Mouse (Mus musculus): ENCODE data around the gene Pdik1l. TPM values are rescaled to one million over a fixed set of nuclear protein-coding genes. Genes with fewer than 3 reads are reported as not detected.
A peak's percentile ranks its signal among the peaks of the same experiment; 100 is the strongest.

The Pdik1l gene
- polyA plus RNA-seq (2016; fragmentation: Nextera tagmentation; extraction: Ambion mirVana), result 21.6 and 23.8 TPM in 2 replicates

GRCm38 (mm10) chr4:134287575-134288025 is at the start of gene Pdik1l:
Gene Pdik1l, minus strand, starts transcription at chr4:134287895.
- H3K4me3 ChIP-seq, result peak within 1 kb of the TSS; percentile 95
- H3K27ac ChIP-seq (replicated peaks), result peak within 1 kb of the TSS; percentile 100
- peak; percentile 86 for DNase-seq (ENCODE audit: low spot score)
- no peaks in the 10 kb centered on the region for H3K9me3 ChIP-seq (replicated peaks)
- H3K27me3 ChIP-seq (ENCODE audit: low read depth, poor library complexity, severe bottlenecking), result no peaks in the 10 kb centered on the region
- peaks cover 29% of the 10 kb centered on the region for H3K4me1 ChIP-seq
- under 1% methylated on average over 35 of the region's 43 CpGs for WGBS
- peaks cover 25% of the 10 kb centered on the region for H3K36me3 ChIP-seq

- H3K9me3 ChIP-seq (replicated peaks), result no peaks in the 10 kb centered on the region
- H3K36me3 ChIP-seq, result no peaks in the 10 kb centered on the region
- H3K4me3 ChIP-seq, result no peak overlapping the region
- WGBS, result 67% methylated on average over 5 of the region's 5 CpGs
- H3K27me3 ChIP-seq (ENCODE audit: low read depth, poor library complexity, severe bottlenecking), result no peaks in the 10 kb centered on the region
- DNase-seq (ENCODE audit: low spot score), result no peak
- H3K4me1 ChIP-seq, result peaks cover 17% of the 10 kb centered on the region
- no peak overlapping the region for H3K27ac ChIP-seq (replicated peaks)
Observed at GRCm38 (mm10) chr4:134330281-134330680, 42.6 kb upstream of the Pdik1l start.

- Histone ChIP-seq H3K9me3 (replicated peaks) (no peaks in the 10 kb centered on the region), H3K27ac (replicated peaks) (no peak overlapping the region), H3K36me3 (no peaks in the 10 kb centered on the region), H3K4me1 (peaks cover 17% of the 10 kb centered on the region), H3K27me3 (ENCODE audit: low read depth, poor library complexity, severe bottlenecking) (no peaks in the 10 kb centered on the region), H3K4me3 (no peak overlapping the region)
- 88% methylated on average over 8 of the region's 8 CpGs for WGBS
- no peak for DNase-seq (ENCODE audit: low spot score)
Observed at GRCm38 (mm10) chr4:134328832-134329231, 41.1 kb upstream of the Pdik1l start.

GRCm38 (mm10) chr4:134328151-134328550 is 40.5 kb upstream of the Pdik1l start:
- Histone ChIP-seq H3K4me1 (peaks cover 17% of the 10 kb centered on the region), H3K9me3 (replicated peaks) (no peaks in the 10 kb centered on the region), H3K27ac (replicated peaks) (no peak overlapping the region), H3K4me3 (no peak overlapping the region), H3K36me3 (no peaks in the 10 kb centered on the region), H3K27me3 (ENCODE audit: low read depth, poor library complexity, severe bottlenecking) (no peaks in the 10 kb centered on the region)
- DNase-seq (ENCODE audit: low spot score), result no peak
- 71% methylated on average over 8 of the region's 8 CpGs for WGBS

GRCm38 (mm10) chr4:134326859-134327530 is 39.3 kb upstream of the Pdik1l start:
- Histone ChIP-seq H3K4me1 (peaks cover 17% of the 10 kb centered on the region), H3K4me3 (no peak overlapping the region), H3K9me3 (replicated peaks) (no peaks in the 10 kb centered on the region), H3K36me3 (no peaks in the 10 kb centered on the region), H3K27me3 (ENCODE audit: low read depth, poor library complexity, severe bottlenecking) (no peaks in the 10 kb centered on the region), H3K27ac (replicated peaks) (no peak overlapping the region)
- no peak for DNase-seq (ENCODE audit: low spot score)
- WGBS, result 69% methylated on average over 5 of the region's 5 CpGs

GRCm38 (mm10) chr4:134324655-134325054 is 37.0 kb upstream of the Pdik1l start:
- no peaks in the 10 kb centered on the region for H3K9me3 ChIP-seq (replicated peaks)
- no peak overlapping the region for H3K27ac ChIP-seq (replicated peaks)
- WGBS, result 88% methylated on average over 5 of the region's 5 CpGs
- no peaks in the 10 kb centered on the region for H3K36me3 ChIP-seq
- peaks cover 17% of the 10 kb centered on the region for H3K4me1 ChIP-seq
- no peak overlapping the region for H3K4me3 ChIP-seq
- no peaks in the 10 kb centered on the region for H3K27me3 ChIP-seq (ENCODE audit: low read depth, poor library complexity, severe bottlenecking)
- DNase-seq (ENCODE audit: low spot score), result no peak

GRCm38 (mm10) chr4:134321524-134321923 is 33.8 kb upstream of the Pdik1l start:
- WGBS, result 70% methylated on average over 3 of the region's 3 CpGs
- Histone ChIP-seq H3K27ac (replicated peaks) (no peak overlapping the region), H3K27me3 (ENCODE audit: low read depth, poor library complexity, severe bottlenecking) (no peaks in the 10 kb centered on the region), H3K4me3 (no peak overlapping the region), H3K4me1 (peaks cover 1% of the 10 kb centered on the region; the same call in 1 of the 2 replicates), H3K9me3 (replicated peaks) (no peaks in the 10 kb centered on the region), H3K36me3 (no peaks in the 10 kb centered on the region)
- no peak for DNase-seq (ENCODE audit: low spot score)

- no peak overlapping the region for H3K27ac ChIP-seq (replicated peaks)
- no peaks in the 10 kb centered on the region for H3K9me3 ChIP-seq (replicated peaks)
- 0 out of 2 replicates have a peak, but pooled peaks cover 6% of the 10 kb centered on the region for H3K27me3 ChIP-seq (ENCODE audit: low read depth, poor library complexity, severe bottlenecking)
- no peaks in the 10 kb centered on the region for H3K36me3 ChIP-seq
- WGBS, result 78% methylated on average over 5 of the region's 5 CpGs
- no peak for DNase-seq (ENCODE audit: low spot score)
- H3K4me1 ChIP-seq, result peaks cover 13% of the 10 kb centered on the region
- no peak overlapping the region for H3K4me3 ChIP-seq
Observed at GRCm38 (mm10) chr4:134319674-134320073, 32.0 kb upstream of the Pdik1l start.

GRCm38 (mm10) chr4:134319074-134319473 is 31.4 kb upstream of the Pdik1l start:
- peaks cover 16% of the 10 kb centered on the region for H3K4me1 ChIP-seq
- H3K27me3 ChIP-seq (ENCODE audit: low read depth, poor library complexity, severe bottlenecking), result 0 out of 2 replicates have a peak, but pooled peaks cover 6% of the 10 kb centered on the region
- no peaks in the 10 kb centered on the region for H3K9me3 ChIP-seq (replicated peaks)
- no peak overlapping the region for H3K4me3 ChIP-seq
- H3K27ac ChIP-seq (replicated peaks), result no peak overlapping the region
- DNase-seq (ENCODE audit: low spot score), result no peak
- H3K36me3 ChIP-seq, result no peaks in the 10 kb centered on the region
- WGBS, result 93% methylated on average over 5 of the region's 5 CpGs

- DNase-seq (ENCODE audit: low spot score), result no peak
- peaks cover 6% of the 10 kb centered on the region for H3K9me3 ChIP-seq (replicated peaks)
- 0 out of 2 replicates have a peak, but pooled peaks cover 6% of the 10 kb centered on the region for H3K27me3 ChIP-seq (ENCODE audit: low read depth, poor library complexity, severe bottlenecking)
- 56% methylated on average over 16 of the region's 16 CpGs for WGBS
- H3K36me3 ChIP-seq, result no peaks in the 10 kb centered on the region
- H3K4me1 ChIP-seq, result peaks cover 16% of the 10 kb centered on the region
- no peak overlapping the region for H3K27ac ChIP-seq (replicated peaks)
- no peak overlapping the region for H3K4me3 ChIP-seq
Observed at GRCm38 (mm10) chr4:134316390-134316789, 28.7 kb upstream of the Pdik1l start.

- WGBS, result 82% methylated on average over 9 of the region's 9 CpGs
- Histone ChIP-seq H3K27ac (replicated peaks) (peak overlapping the region; percentile 50), H3K4me1 (peaks cover 16% of the 10 kb centered on the region), H3K36me3 (no peaks in the 10 kb centered on the region), H3K27me3 (ENCODE audit: low read depth, poor library complexity, severe bottlenecking) (0 out of 2 replicates have a peak, but pooled peaks cover 6% of the 10 kb centered on the region), H3K9me3 (replicated peaks) (peaks cover 6% of the 10 kb centered on the region), H3K4me3 (no peak overlapping the region)
- no peak for DNase-seq (ENCODE audit: low spot score)
Observed at GRCm38 (mm10) chr4:134315470-134315869, 27.8 kb upstream of the Pdik1l start.

- peak within 1 kb of the TSS; percentile 50 for H3K27ac ChIP-seq (replicated peaks)
- DNase-seq (ENCODE audit: low spot score), result no peak
- 0 out of 2 replicates have a peak, but pooled peaks cover 6% of the 10 kb centered on the region for H3K27me3 ChIP-seq (ENCODE audit: low read depth, poor library complexity, severe bottlenecking)
- H3K9me3 ChIP-seq (replicated peaks), result peaks cover 6% of the 10 kb centered on the region
- no peak within 1 kb of the TSS for H3K4me3 ChIP-seq
- H3K36me3 ChIP-seq, result no peaks in the 10 kb centered on the region
- H3K4me1 ChIP-seq, result peaks cover 16% of the 10 kb centered on the region
- 43% methylated on average over 11 of the region's 11 CpGs for WGBS
Observed at GRCm38 (mm10) chr4:134314876-134315275, 27.2 kb upstream of the Pdik1l start, which contains the start of gene Trim63. Gene Trim63, plus strand, starts transcription at chr4:134315120.

GRCm38 (mm10) chr4:134314081-134314655 is 26.5 kb upstream of the Pdik1l start:
- no peak for DNase-seq (ENCODE audit: low spot score)
- H3K9me3 ChIP-seq (replicated peaks), result peaks cover 6% of the 10 kb centered on the region
- no peak overlapping the region for H3K27ac ChIP-seq (replicated peaks)
- no peaks in the 10 kb centered on the region for H3K36me3 ChIP-seq
- WGBS, result 86% methylated on average over 4 of the region's 4 CpGs
- H3K4me3 ChIP-seq, result no peak overlapping the region
- 0 out of 2 replicates have a peak, but pooled peaks cover 6% of the 10 kb centered on the region for H3K27me3 ChIP-seq (ENCODE audit: low read depth, poor library complexity, severe bottlenecking)
- H3K4me1 ChIP-seq, result peaks cover 16% of the 10 kb centered on the region

Data from midbrain, embryonic 10.5 days (tissue).